Mouse (Mus musculus) thymus, adult 2 months (tissue): Measurements from ENCODE around the gene Vps16. TPM values are rescaled to one million over a fixed set of nuclear protein-coding genes. Genes with fewer than 3 reads are reported as not detected.

Source experiments
- DNase-seq: peaks from one replicate; pipeline ENCODE4 v3.0.0; 2021
- H3K27ac ChIP-seq: fragments of 200-500 bp; 2 replicates; pipeline ENCODE4 v1.5.1; 2012; ENCODE audit warnings: low read length, control low read depth; ENCODE audit not compliant: control insufficient read depth, insufficient read depth
- H3K27me3 ChIP-seq: fragments of 200-500 bp; 2 replicates; pipeline ENCODE4 v1.6.1; 2012; ENCODE audit warnings: mild to moderate bottlenecking, low read length, moderate library complexity, mixed read lengths; ENCODE audit not compliant: control insufficient read depth, insufficient read depth
- H3K36me3 ChIP-seq: fragments of 200-500 bp; 2 replicates; pipeline ENCODE4 v1.6.1; 2012; ENCODE audit warnings: mild to moderate bottlenecking, low read length, moderate library complexity; ENCODE audit not compliant: control insufficient read depth, insufficient read depth
- H3K4me1 ChIP-seq: fragments of 200-500 bp; replicated peaks from 2 replicates; pipeline ENCODE4 v1.6.1; 2012; ENCODE audit warnings: low read length; ENCODE audit not compliant: control insufficient read depth, insufficient read depth
- H3K4me3 ChIP-seq: fragments of 200-500 bp; 2 replicates; pipeline ENCODE4 v1.5.1; 2012; ENCODE audit warnings: mild to moderate bottlenecking, low read length, control low read depth, moderate library complexity; ENCODE audit not compliant: control insufficient read depth, insufficient read depth
- CTCF ChIP-seq: fragments of 200-500 bp; IDR thresholded peaks from 2 replicates; pipeline ENCODE4 v1.5.1; 2012; ENCODE audit warnings: mild to moderate bottlenecking, control low read depth, low read length, moderate library complexity, borderline replicate concordance; ENCODE audit not compliant: control insufficient read depth, poor library complexity, insufficient read depth; ENCODE audit errors: extremely low read depth
- POLR2A ChIP-seq: fragments of 200-500 bp; IDR thresholded peaks from 2 replicates; pipeline ENCODE4 v1.6.1; 2012; ENCODE audit warnings: mild to moderate bottlenecking, low read length, control low read depth, moderate library complexity; ENCODE audit not compliant: control insufficient read depth, poor library complexity, insufficient read depth; ENCODE audit errors: extremely low read depth
- WGBS: fragments of 180-500 bp; shearing (Covaris S2); methylation state at CpG from one replicate; pipeline ENCODE4 v1.1.7; 2018; 5-methylcytosine and 5-hydroxymethylcytosine counted together
- polyA plus RNA-seq: library from polyadenylated mRNA; depleted of rRNA; stranded (reverse); fragments of >200 nt; gene quantifications from 2 replicates; pipeline ENCODE4 v1.2.3, GENCODE M21; 2012

Gene Vps16
- polyA plus RNA-seq, 1 experiment = 213 TPM

DNA sequence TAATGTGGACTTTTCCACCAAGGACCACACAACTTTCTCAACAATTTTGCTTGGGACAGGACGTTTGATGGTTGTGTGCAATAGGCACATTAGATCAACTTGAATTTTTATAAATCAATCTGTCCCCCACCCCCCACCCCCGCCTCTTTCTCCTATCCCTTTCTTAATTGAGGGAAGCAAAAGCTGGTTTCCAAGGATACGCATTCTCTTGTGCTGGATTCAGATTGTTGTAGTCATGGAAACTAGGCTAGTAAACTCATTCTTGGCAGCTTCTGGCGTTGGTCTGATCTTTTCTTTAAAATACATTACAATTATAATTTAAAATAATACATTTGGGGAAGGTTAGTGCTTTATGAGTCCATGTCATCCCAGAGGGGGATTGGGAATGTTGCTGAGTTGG lies 45.2 kb downstream of the Vps16 start:
- H3K27ac ChIP-seq = no peak overlapping the region
- H3K36me3 ChIP-seq = no peaks in the 10 kb centered on the region
- H3K4me1 ChIP-seq = peaks cover 8% of the 10 kb centered on the region
- TF ChIP-seq POLR2A = no peak
- TF ChIP-seq CTCF = no peak
- no peak overlapping the region for H3K4me3 ChIP-seq
- DNase-seq = no peak
- H3K27me3 ChIP-seq = no peaks in the 10 kb centered on the region
- 89% methylated on average over 4 of the region's 4 CpGs for WGBS

DNA sequence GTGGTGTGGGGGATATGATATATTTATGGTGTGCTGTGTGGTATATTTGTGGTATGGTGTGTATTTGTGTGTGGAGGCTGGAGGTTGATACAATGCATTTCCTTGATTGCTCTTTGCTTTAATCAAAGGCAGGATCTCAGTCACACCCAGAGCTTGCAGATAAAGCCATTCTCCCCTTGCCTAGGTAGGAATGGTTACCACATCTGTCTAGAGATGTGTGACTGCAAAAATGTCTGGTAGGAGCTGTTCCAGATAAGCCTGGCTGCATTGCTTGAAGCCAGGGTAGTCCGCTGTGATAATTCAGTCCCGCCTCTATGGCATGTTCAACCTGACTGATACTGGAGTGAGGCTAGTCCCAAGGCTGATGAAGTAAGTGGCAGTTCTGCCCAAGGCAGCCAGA lies 45.8 kb downstream of the Vps16 start:
- Histone ChIP-seq H3K4me1 (peaks cover 8% of the 10 kb centered on the region), H3K4me3 (no peak overlapping the region), H3K27me3 (no peaks in the 10 kb centered on the region), H3K27ac (no peak overlapping the region), H3K36me3 (no peaks in the 10 kb centered on the region)
- DNase-seq = no peak
- no peak for TF ChIP-seq CTCF
- WGBS = 94% methylated on average over 2 of the region's 2 CpGs

DNA sequence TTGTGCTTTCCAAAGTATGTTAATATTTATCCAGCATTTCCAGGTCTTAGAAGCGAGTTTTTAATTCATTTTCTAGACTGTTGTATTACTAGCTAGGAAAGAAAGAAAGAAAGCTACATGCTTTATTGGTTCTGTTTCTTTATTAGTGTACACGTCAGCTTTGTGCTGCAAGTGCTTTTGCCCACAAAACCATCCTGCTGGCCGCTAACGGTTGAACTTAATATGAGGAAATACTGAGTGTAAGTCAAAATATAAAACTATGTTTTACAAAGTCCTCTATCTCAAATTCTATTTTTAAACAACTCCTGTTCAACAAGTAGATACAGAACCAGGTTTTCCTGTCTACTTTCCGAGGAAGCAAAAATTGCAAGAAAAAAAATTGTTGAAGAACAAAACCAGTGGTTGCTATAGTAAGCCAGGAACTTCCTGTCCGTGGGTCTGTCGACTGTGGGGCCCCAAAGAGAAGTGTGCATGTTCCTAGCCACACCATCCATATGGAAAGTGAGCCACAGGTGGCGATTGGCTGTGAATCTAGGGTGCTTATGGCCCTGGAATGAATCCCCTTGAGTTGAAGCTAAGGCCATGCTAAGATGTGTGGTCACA lies 48.9 kb downstream of the Vps16 start:
- Histone ChIP-seq H3K27me3 (no peaks in the 10 kb centered on the region), H3K4me3 (no peak overlapping the region), H3K36me3 (no peaks in the 10 kb centered on the region), H3K4me1 (peaks cover 8% of the 10 kb centered on the region), H3K27ac (no peak overlapping the region)
- TF ChIP-seq POLR2A (no peak), CTCF (no peak)
- no peak for DNase-seq
- 10% methylated on average over 8 of the region's 8 CpGs for WGBS

DNA sequence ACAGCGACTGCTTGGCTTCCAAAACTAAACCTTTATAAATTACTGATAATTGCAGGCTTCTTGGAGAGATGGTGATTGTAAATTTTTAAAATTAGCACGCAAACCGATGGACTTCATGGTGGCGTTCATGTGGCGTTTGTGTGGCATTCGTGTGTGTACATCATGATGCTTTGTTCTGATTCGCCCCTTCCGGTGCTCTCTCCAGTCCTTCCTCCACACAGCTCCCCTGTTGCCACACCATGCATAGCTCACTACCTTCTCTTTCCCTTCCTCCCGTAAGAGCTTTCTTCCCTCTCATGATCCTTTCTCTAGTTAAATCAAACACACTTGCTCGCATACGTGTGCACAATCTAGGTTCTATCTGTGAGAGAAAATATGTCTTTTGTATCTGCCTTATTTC lies 51.6 kb downstream of the Vps16 start:
- 97% methylated on average over 11 of the region's 11 CpGs for WGBS
- no peak for DNase-seq
- Histone ChIP-seq H3K4me3 (no peak overlapping the region), H3K4me1 (peaks cover 8% of the 10 kb centered on the region), H3K27ac (no peak overlapping the region), H3K27me3 (no peaks in the 10 kb centered on the region), H3K36me3 (no peaks in the 10 kb centered on the region)
- TF ChIP-seq POLR2A (no peak), CTCF (no peak)

DNA sequence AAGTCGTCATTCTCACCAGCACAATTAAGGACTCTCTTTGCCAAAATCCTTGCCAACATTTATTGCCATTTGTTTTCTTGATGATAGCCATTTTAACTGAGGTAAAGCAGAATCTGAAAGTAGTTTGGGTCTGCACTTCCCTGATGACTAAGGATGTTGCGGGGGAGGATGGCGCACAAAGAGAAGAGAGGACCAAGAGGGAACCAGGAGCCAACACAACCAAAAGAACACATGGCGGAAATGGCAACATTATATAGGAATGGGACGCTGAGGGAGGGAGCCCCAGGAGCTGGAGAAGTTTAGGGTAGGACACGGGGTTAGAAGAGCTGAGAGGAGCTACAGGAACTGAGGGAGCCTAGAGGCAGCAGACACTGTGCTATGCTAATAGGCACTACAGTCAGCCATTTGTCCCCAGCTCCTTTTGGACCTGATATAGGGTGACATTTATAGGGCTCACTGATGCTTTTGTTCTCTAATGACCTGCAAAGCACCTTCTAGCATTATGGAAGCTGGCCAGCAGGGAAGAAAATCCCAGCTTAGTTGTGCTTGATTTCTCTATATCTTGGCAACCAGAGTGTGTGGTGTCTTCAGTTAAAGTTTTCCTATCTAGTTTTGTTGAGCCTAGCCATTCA lies 52.6 kb downstream of the Vps16 start:
- Histone ChIP-seq H3K4me1 (peaks cover 6% of the 10 kb centered on the region), H3K4me3 (no peak overlapping the region), H3K27ac (no peak overlapping the region), H3K36me3 (no peaks in the 10 kb centered on the region), H3K27me3 (no peaks in the 10 kb centered on the region)
- DNase-seq = no peak
- TF ChIP-seq CTCF (no peak), POLR2A (no peak)
- WGBS = 91% methylated on average over 6 of the region's 6 CpGs

DNA sequence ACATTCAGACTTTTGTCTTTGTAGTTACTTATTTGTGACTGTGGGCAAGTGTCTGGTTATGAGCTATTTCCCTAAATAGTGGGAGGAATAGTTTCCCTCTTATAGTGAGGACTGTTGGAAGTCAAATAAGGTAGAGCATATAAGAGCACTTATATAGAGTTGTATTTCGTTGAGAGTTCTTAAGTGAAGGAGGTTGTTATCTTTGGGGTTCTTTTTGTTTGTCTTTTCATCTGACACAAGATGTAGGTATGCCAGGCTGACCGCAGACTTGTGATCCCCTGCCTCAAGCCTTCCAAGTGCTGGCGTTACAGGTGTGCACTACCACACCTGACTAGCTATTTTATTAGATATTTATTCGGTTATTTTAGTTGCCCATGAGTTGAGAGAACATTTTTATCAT lies 58.0 kb downstream of the Vps16 start:
- no peaks in the 10 kb centered on the region for H3K36me3 ChIP-seq
- no peaks in the 10 kb centered on the region for H3K4me1 ChIP-seq
- no peak overlapping the region for H3K27ac ChIP-seq
- 98% methylated on average over 4 of the region's 4 CpGs for WGBS
- H3K4me3 ChIP-seq = no peak overlapping the region
- DNase-seq = no peak
- H3K27me3 ChIP-seq = no peaks in the 10 kb centered on the region
- no peak for TF ChIP-seq POLR2A
- TF ChIP-seq CTCF = no peak

DNA sequence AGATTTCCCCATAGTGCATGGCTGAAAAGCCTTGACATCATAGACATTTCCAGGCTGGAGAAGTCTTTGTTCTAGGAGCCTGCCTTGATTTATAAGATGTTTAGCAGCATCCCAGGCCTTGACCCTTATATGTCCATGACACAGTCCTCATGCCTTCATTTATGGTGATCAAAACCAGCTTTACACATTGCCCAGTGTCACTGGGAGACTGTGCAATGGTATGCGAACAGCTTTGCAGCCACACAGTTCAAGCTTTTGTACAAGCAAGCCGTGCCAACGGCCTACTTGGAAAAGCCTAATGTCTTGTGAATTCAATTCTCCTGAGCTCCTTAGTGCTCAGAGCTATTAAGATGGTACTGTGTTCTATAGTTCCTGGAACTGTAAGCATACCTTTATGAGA lies 58.6 kb downstream of the Vps16 start:
- H3K36me3 ChIP-seq = no peaks in the 10 kb centered on the region
- H3K27ac ChIP-seq = no peak overlapping the region
- no peaks in the 10 kb centered on the region for H3K27me3 ChIP-seq
- no peak overlapping the region for H3K4me3 ChIP-seq
- 94% methylated on average over 3 of the region's 3 CpGs for WGBS
- DNase-seq = no peak
- H3K4me1 ChIP-seq = no peaks in the 10 kb centered on the region
- no peak for TF ChIP-seq POLR2A
- TF ChIP-seq CTCF = no peak
